Mouse (Mus musculus): ENCODE results near the gene Runx3. TPM values are rescaled to one million over a fixed set of nuclear protein-coding genes. Genes with fewer than 3 reads are reported as not detected.

The Runx3 gene
- polyA plus RNA-seq, 1 experiment, result 1.4 TPM

GRCm38 (mm10) chr4:135135331-135135730 lies 14.9 kb downstream of the Runx3 start:
- no peaks in the 10 kb centered on the region for H3K4me1 ChIP-seq (ENCODE audit: control insufficient read depth, insufficient read depth, low read length)
- no peak overlapping the region for H3K4me3 ChIP-seq (ENCODE audit: insufficient read depth, low read depth, low read length)
- WGBS, result 81% methylated on average over 6 of the region's 6 CpGs
- DNase-seq, result no peak
- no peaks in the 10 kb centered on the region for H3K27me3 ChIP-seq (replicated peaks; ENCODE audit: control insufficient read depth, insufficient read depth, low read length)
- no peak for TF ChIP-seq POLR2A (IDR thresholded peaks at IDR 0.05; ENCODE audit: low read depth, low read length)
- TF ChIP-seq CTCF (conservative IDR thresholded peaks at IDR 0.05; ENCODE audit: insufficient read depth, insufficient read length, low read depth, low read length), result no peak
- no peaks in the 10 kb centered on the region for H3K36me3 ChIP-seq (ENCODE audit: control insufficient read depth, insufficient read depth, low read length)
- H3K27ac ChIP-seq (ENCODE audit: insufficient read depth, low read depth, low read length), result no peak overlapping the region

- H3K4me3 ChIP-seq (ENCODE audit: insufficient read depth, low read depth, low read length), result no peak overlapping the region
- TF ChIP-seq CTCF (conservative IDR thresholded peaks at IDR 0.05; ENCODE audit: insufficient read depth, insufficient read length, low read depth, low read length), result no peak
- no peak for DNase-seq
- H3K27me3 ChIP-seq (replicated peaks; ENCODE audit: control insufficient read depth, insufficient read depth, low read length), result no peaks in the 10 kb centered on the region
- no peaks in the 10 kb centered on the region for H3K4me1 ChIP-seq (ENCODE audit: control insufficient read depth, insufficient read depth, low read length)
- WGBS, result 78% methylated on average over 8 of the region's 8 CpGs
- H3K27ac ChIP-seq (ENCODE audit: insufficient read depth, low read depth, low read length), result no peak overlapping the region
- H3K36me3 ChIP-seq (ENCODE audit: control insufficient read depth, insufficient read depth, low read length), result no peaks in the 10 kb centered on the region
Measured at GRCm38 (mm10) chr4:135136202-135136601, 15.8 kb downstream of the Runx3 start.

DNA sequence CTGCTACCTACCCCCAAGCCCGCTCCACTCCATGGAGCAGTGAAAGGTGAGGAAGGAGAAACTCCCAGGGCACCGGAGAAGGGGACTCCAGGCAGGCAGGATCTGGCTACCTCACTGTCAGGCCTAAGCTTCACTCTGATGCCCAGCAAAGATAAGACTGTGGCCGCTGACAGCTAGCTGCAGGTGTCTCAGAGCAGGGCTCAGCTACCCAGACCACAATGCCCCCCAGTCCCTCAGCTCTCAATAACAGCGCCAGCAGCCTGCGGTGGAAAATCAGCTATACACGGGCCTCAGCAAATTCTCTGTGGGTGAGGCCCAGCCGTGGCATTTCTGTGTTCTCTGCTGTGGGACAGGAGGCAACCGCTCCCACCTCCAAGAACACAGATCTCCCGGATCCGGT lies 16.2 kb downstream of the Runx3 start:
- TF ChIP-seq CTCF (conservative IDR thresholded peaks at IDR 0.05; ENCODE audit: insufficient read depth, insufficient read length, low read depth, low read length) (no peak), POLR2A (IDR thresholded peaks at IDR 0.05; ENCODE audit: low read depth, low read length) (no peak)
- Histone ChIP-seq H3K27ac (ENCODE audit: insufficient read depth, low read depth, low read length) (no peak overlapping the region), H3K4me1 (ENCODE audit: control insufficient read depth, insufficient read depth, low read length) (no peaks in the 10 kb centered on the region), H3K27me3 (replicated peaks; ENCODE audit: control insufficient read depth, insufficient read depth, low read length) (no peaks in the 10 kb centered on the region), H3K4me3 (ENCODE audit: insufficient read depth, low read depth, low read length) (no peak overlapping the region), H3K36me3 (ENCODE audit: control insufficient read depth, insufficient read depth, low read length) (no peaks in the 10 kb centered on the region)
- DNase-seq, result no peak
- WGBS, result 75% methylated on average over 10 of the region's 10 CpGs

DNA sequence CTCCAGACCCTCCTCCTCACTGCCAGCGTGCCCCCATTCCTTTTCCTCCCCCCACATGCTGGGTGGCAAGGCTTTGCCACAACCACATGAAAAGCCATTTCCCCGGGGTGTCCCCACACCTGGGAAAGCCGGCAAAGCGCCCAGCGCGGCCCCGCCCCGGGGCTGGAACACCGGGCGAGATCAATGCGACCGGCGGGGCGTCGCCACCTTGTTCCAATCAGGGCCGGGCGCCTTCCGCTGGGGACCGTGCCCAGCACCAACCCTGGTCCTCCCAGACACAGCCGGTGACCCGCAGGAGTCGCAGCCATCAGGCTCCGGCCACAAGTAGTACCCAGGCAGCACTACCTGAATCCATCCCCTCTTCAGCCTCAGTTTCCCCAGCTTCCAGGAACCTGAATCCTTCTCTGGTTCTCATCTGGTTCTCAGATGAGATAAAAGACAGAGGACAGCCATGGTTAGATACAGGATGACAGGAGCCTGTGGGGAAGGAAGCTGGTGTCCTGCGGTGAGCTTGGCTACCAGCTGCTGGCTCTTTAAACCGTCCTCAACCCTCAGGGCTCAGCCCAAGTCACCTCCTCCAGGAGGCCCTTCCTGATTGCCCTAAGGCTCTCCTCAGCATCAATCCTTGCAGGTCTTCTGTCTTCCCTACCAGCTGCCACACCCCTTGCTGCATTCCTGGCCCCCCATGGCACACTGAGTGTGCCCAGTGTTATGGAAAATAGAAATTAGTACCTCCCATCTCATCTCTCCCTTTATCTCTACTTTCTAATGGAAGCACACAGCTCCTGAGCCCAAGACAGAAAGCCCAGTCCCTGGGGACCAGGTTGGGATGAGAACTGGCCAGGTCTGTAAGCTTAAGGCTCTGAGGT lies 20.4 kb downstream of the Runx3 start:
- TF ChIP-seq CTCF (conservative IDR thresholded peaks at IDR 0.05; ENCODE audit: insufficient read depth, insufficient read length, low read depth, low read length) (no peak), POLR2A (IDR thresholded peaks at IDR 0.05; ENCODE audit: low read depth, low read length) (no peak)
- no peak overlapping the region for H3K4me3 ChIP-seq (ENCODE audit: insufficient read depth, low read depth, low read length)
- H3K27ac ChIP-seq (ENCODE audit: insufficient read depth, low read depth, low read length), result no peak overlapping the region
- no peaks in the 10 kb centered on the region for H3K4me1 ChIP-seq (ENCODE audit: control insufficient read depth, insufficient read depth, low read length)
- WGBS, result 2% methylated on average over 25 of the region's 25 CpGs
- no peak for DNase-seq
- no peaks in the 10 kb centered on the region for H3K36me3 ChIP-seq (ENCODE audit: control insufficient read depth, insufficient read depth, low read length)
- H3K27me3 ChIP-seq (replicated peaks; ENCODE audit: control insufficient read depth, insufficient read depth, low read length), result no peaks in the 10 kb centered on the region

GRCm38 (mm10) chr4:135141720-135142119 lies 21.3 kb downstream of the Runx3 start:
- WGBS, result 9% methylated on average over 13 of the region's 13 CpGs
- no peak for TF ChIP-seq POLR2A (IDR thresholded peaks at IDR 0.05; ENCODE audit: low read depth, low read length)
- TF ChIP-seq CTCF (conservative IDR thresholded peaks at IDR 0.05; ENCODE audit: insufficient read depth, insufficient read length, low read depth, low read length), result no peak

DNA sequence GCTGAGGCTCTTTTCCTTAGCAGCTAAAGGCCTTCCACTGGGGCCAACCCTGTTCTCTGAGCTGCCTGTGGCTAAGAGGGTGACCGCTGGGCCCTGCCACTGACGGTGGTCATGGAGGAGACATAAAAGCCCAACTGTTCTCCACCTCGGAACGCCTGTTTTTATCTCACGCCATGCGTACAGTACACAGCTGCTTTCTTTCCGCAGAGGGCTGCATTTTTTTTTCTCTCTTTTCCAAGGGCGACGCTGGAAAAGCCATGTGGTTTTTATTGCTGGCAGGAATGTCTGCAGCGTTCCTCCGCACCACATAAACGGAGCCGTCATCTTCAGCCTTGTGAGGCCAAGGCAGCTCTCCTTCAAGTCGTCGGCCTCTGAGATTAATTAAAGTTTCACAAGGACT lies 26.3 kb downstream of the Runx3 start:
- 25% methylated on average over 15 of the region's 15 CpGs for WGBS
- no peak for TF ChIP-seq POLR2A (IDR thresholded peaks at IDR 0.05; ENCODE audit: low read depth, low read length)
- no peak for TF ChIP-seq CTCF (conservative IDR thresholded peaks at IDR 0.05; ENCODE audit: insufficient read depth, insufficient read length, low read depth, low read length)
- no peak for DNase-seq

More at GRCm38 (mm10) chr4:135141720-135142119, 21.3 kb downstream of the Runx3 start:
- Histone ChIP-seq H3K27ac (ENCODE audit: insufficient read depth, low read depth, low read length) (no peak overlapping the region), H3K27me3 (replicated peaks; ENCODE audit: control insufficient read depth, insufficient read depth, low read length) (no peaks in the 10 kb centered on the region), H3K36me3 (ENCODE audit: control insufficient read depth, insufficient read depth, low read length) (no peaks in the 10 kb centered on the region), H3K4me1 (ENCODE audit: control insufficient read depth, insufficient read depth, low read length) (no peaks in the 10 kb centered on the region), H3K4me3 (ENCODE audit: insufficient read depth, low read depth, low read length) (no peak overlapping the region)
- DNase-seq, result no peak

DNA sequence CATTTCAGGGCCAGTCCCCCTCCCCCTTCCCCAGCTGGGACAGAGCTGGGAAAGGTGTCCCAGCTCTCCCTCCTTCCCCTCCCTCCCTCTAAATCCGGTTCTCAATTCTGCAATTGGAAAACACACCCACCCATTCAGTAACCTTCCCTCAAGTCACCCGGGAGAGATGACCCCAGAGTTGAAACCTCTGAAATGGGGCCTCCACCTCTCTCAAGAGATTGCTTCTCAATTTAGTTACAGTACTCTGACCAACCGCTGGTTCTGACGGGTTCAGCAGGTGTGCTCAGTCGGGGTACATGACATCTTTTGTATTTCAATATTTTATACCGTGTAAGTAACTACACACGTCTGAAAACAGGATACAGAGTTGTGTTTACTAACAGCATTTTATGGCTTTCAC lies 28.2 kb downstream of the Runx3 start:
- WGBS, result 23% methylated on average over 7 of the region's 7 CpGs
- H3K27me3 ChIP-seq (replicated peaks; ENCODE audit: control insufficient read depth, insufficient read depth, low read length), result peaks cover 5% of the 10 kb centered on the region

More for the DNA sequence above, 26.3 kb downstream of the Runx3 start:
- Histone ChIP-seq H3K4me3 (ENCODE audit: insufficient read depth, low read depth, low read length) (no peak overlapping the region), H3K27me3 (replicated peaks; ENCODE audit: control insufficient read depth, insufficient read depth, low read length) (no peaks in the 10 kb centered on the region; the same call in none of the 2 replicates), H3K4me1 (ENCODE audit: control insufficient read depth, insufficient read depth, low read length) (no peaks in the 10 kb centered on the region), H3K36me3 (ENCODE audit: control insufficient read depth, insufficient read depth, low read length) (no peaks in the 10 kb centered on the region), H3K27ac (ENCODE audit: insufficient read depth, low read depth, low read length) (no peak overlapping the region)

More for the DNA sequence above, 28.2 kb downstream of the Runx3 start:
- DNase-seq, result no peak
- Histone ChIP-seq H3K4me1 (ENCODE audit: control insufficient read depth, insufficient read depth, low read length) (no peaks in the 10 kb centered on the region), H3K27ac (ENCODE audit: insufficient read depth, low read depth, low read length) (no peak overlapping the region), H3K36me3 (ENCODE audit: control insufficient read depth, insufficient read depth, low read length) (no peaks in the 10 kb centered on the region), H3K4me3 (ENCODE audit: insufficient read depth, low read depth, low read length) (no peak overlapping the region)
- TF ChIP-seq POLR2A (IDR thresholded peaks at IDR 0.05; ENCODE audit: low read depth, low read length) (no peak), CTCF (conservative IDR thresholded peaks at IDR 0.05; ENCODE audit: insufficient read depth, insufficient read length, low read depth, low read length) (no peak)

Measured in kidney, adult 2 months (tissue).